Mouse (Mus musculus) heart, embryonic 10.5 days (tissue): Measurements from ENCODE around the gene Immp2l. TPM values are rescaled to one million over a fixed set of nuclear protein-coding genes. Genes with fewer than 3 reads are reported as not detected.
"Not testable (repeated sequence)": the region's sequence is repeated elsewhere in the genome, so short reads cannot be mapped to it uniquely, and the experiment has no call there.

Experiments
- DNase-seq: peaks from one replicate; pipeline ENCODE4 v3.0.0-alpha.2; 2017; ENCODE audit warnings: low spot score
- H3K27ac ChIP-seq: fragments of 300-500 bp; sonication (generic); 2 replicates; pipeline ENCODE4 v1.5.1; 2016; ENCODE audit warnings: mild to moderate bottlenecking
- H3K27me3 ChIP-seq: fragments of 300-500 bp; sonication (generic); 2 replicates; pipeline ENCODE4 v1.6.1; 2016; ENCODE audit warnings: mild to moderate bottlenecking; ENCODE audit not compliant: poor library complexity, insufficient read depth, severe bottlenecking
- H3K36me3 ChIP-seq: fragments of 300-500 bp; sonication (generic); 2 replicates; pipeline ENCODE4 v1.6.1; 2016; ENCODE audit warnings: mild to moderate bottlenecking, moderate library complexity
- H3K4me1 ChIP-seq: fragments of 300-500 bp; sonication (generic); 2 replicates; pipeline ENCODE4 v1.6.1; 2016; ENCODE audit warnings: mild to moderate bottlenecking
- H3K4me3 ChIP-seq: fragments of 300-500 bp; sonication (generic); 2 replicates; pipeline ENCODE4 v1.5.1; 2016; ENCODE audit warnings: mild to moderate bottlenecking, moderate library complexity
- H3K9me3 ChIP-seq: fragments of 300-500 bp; sonication (generic); 2 replicates; pipeline ENCODE4 v1.6.1; 2016; ENCODE audit warnings: mild to moderate bottlenecking, moderate library complexity
- WGBS: fragments of 180-500 bp; shearing (Covaris S2); methylation state at CpG from one replicate; pipeline ENCODE4 v1.1.7; 2016; 5-methylcytosine and 5-hydroxymethylcytosine counted together
- polyA plus RNA-seq: library from polyadenylated mRNA; unstranded; fragments of >200 nt; fragmentation: Nextera tagmentation; extraction: Ambion mirVana; gene quantifications from 2 replicates; pipeline ENCODE4 v1.2.1, GENCODE M21; 2016

Immp2l gene
- polyA plus RNA-seq, 1 experiment from 2014 or later = 11.7 TPM

DNA sequence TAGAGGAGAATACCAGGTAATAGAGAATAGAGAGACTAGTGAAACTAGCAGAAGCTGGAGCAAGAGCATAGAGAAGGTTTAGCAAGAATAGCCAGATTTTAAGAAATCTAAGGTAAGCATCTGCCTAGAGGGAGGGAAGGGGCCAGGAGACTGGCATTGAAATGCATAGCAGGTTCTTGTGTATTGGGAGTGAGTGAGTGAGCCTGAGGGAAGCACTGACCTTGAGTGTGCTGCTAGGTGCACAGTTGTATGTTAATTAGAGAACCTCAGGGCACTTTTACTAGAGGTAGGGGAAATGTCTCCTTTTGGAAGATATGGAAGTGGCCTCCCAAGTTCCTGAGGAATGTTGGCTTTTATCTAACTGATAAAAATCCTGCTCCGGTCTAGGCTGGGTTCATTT, 705.9 kb downstream of the Immp2l start:
- H3K4me3 ChIP-seq = no peak overlapping the region
- no peak for DNase-seq
- WGBS = 40% methylated on average over 1 of the region's 1 CpGs

DNA sequence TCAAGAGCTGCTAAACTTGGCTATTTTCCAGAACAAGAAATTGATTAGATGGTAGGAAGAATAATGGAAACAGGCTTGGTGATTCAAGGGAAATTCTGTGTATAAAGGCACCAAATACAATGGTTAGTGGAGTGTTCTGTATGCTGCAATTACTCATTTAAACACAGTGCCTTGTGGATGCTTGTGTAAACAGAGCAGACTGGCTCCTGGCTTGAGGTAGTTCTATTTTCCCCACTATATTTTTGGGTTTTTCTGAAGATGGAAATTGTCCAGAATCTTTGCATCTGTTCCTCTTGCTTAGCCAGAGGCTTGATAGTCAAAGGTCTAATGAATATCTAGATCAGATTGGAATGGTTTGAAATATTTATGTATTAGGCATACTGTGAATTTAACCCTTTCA, 709.3 kb downstream of the Immp2l start:
- Histone ChIP-seq H3K36me3 (no peaks in the 10 kb centered on the region), H3K4me3 (no peak overlapping the region), H3K27me3 (no peaks in the 10 kb centered on the region), H3K9me3 (no peaks in the 10 kb centered on the region), H3K27ac (no peak overlapping the region), H3K4me1 (no peaks in the 10 kb centered on the region)
- no peak for DNase-seq

More for the DNA sequence above, 705.9 kb downstream of the Immp2l start:
- Histone ChIP-seq H3K9me3 (no peaks in the 10 kb centered on the region), H3K36me3 (no peaks in the 10 kb centered on the region), H3K27ac (no peak overlapping the region), H3K27me3 (no peaks in the 10 kb centered on the region), H3K4me1 (no peaks in the 10 kb centered on the region)

DNA sequence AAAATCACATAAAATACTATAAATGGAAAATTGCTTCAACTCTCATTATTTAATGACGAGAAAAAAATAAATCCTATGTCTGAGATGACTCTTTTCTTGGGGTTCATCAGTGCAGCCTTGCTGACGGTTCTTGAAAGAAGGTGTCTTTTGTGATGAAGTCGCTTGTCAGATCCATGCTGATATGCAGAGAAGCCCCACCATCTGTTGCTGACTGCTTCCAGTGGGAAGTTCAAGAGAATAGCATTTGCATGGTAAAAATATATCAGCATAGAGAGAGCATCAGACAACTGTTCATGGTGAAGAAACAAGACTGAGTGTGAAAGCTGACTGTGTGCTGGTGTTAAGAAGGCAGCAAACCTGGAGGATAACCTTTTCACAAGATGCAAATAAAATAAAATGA, 719.0 kb downstream of the Immp2l start:
- H3K36me3 ChIP-seq = no peaks in the 10 kb centered on the region
- WGBS = 69% methylated on average over 3 of the region's 3 CpGs
- H3K4me3 ChIP-seq = no peak overlapping the region
- H3K27ac ChIP-seq = no peak overlapping the region
- no peaks in the 10 kb centered on the region for H3K9me3 ChIP-seq
- no peaks in the 10 kb centered on the region for H3K4me1 ChIP-seq
- no peak for DNase-seq
- H3K27me3 ChIP-seq = no peaks in the 10 kb centered on the region

DNA sequence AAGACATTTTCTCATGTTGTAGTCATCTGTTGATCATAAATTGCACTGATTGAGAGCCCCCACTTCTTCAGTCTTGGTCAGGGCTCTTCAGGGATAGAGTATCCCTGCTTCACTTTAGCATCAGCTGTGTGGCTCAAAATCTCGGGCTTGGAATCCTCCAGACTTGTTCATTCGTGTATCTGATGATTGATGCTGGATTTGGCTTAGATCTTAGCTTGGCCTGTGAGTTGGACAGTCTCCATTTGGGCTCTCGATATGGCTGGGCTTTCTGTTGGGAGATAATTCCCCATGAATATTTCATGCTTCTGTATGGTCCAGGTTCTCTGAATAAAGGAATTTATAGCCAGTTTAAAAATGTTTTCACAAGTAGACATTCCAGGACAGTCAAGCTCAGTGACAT, 739.5 kb downstream of the Immp2l start:
- Histone ChIP-seq H3K27me3 (no peaks in the 10 kb centered on the region), H3K4me3 (no peak overlapping the region), H3K9me3 (no peaks in the 10 kb centered on the region), H3K27ac (no peak overlapping the region), H3K36me3 (no peaks in the 10 kb centered on the region), H3K4me1 (no peaks in the 10 kb centered on the region)
- no peak for DNase-seq
- 71% methylated on average over 3 of the region's 3 CpGs for WGBS

DNA sequence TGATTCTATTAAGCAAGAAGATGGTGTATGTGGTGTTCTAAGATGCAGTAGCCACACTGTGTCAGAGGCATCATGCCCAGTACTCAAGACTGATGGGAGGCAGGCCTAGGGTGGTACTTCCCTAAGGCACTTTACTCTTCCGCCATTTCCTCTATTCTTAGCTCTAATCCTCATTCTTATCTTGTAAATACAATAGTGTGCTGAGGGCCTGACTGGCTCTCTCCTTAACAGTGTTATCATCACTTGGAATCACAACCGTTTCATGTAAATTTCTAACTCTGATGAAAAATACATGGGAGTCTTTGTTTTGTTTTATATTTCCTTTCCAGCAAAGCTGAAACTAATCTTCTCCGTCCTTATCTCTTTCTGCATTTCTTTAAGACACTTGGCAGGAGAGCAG, 750.1 kb downstream of the Immp2l start:
- H3K4me1 ChIP-seq = no peaks in the 10 kb centered on the region; the same call in 1 of the 2 replicates
- no peaks in the 10 kb centered on the region for H3K27me3 ChIP-seq
- DNase-seq = no peak
- no peak overlapping the region for H3K27ac ChIP-seq
- WGBS = 33% methylated on average over 3 of the region's 3 CpGs
- no peaks in the 10 kb centered on the region for H3K9me3 ChIP-seq
- no peaks in the 10 kb centered on the region for H3K36me3 ChIP-seq
- no peak overlapping the region for H3K4me3 ChIP-seq

DNA sequence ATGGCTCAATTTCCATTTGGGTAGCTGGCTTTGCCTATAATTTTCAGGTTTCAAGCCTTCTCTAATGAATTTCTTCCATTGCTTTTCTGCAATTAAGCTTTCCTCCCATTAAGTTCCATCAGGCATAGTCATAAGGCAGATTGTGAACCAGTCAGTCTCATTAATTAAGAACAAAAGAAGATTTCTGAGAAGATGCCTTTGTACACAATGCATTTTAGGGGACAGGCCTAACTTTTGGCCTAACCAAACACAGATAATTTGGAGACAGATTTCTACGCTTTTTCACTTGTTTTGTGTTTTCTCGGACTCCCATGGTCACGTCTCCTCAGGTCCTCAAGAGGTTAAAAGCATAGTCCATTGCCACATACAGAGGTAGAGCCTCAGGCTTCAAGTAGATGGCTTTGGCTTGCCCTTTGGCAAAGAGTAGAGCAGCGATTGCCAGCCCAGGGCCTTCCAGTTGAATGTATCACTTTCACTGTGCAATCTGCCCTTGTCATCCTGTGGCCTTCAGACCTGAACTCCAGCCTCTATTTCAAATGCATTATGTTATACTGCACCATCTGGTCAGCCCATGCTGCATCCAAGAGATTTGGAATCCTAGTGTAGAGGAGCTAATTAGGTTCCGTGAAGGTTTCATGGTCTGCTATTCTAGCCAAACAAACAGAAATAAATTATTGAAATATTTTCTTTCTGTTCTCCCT, 750.9 kb downstream of the Immp2l start:
- H3K36me3 ChIP-seq = no peaks in the 10 kb centered on the region
- H3K4me3 ChIP-seq = no peak overlapping the region
- 90% methylated on average over 5 of the region's 5 CpGs for WGBS
- no peak for DNase-seq
- no peaks in the 10 kb centered on the region for H3K27me3 ChIP-seq
- no peak overlapping the region for H3K27ac ChIP-seq
- H3K9me3 ChIP-seq = no peaks in the 10 kb centered on the region
- H3K4me1 ChIP-seq = no peaks in the 10 kb centered on the region; the same call in 1 of the 2 replicates

DNA sequence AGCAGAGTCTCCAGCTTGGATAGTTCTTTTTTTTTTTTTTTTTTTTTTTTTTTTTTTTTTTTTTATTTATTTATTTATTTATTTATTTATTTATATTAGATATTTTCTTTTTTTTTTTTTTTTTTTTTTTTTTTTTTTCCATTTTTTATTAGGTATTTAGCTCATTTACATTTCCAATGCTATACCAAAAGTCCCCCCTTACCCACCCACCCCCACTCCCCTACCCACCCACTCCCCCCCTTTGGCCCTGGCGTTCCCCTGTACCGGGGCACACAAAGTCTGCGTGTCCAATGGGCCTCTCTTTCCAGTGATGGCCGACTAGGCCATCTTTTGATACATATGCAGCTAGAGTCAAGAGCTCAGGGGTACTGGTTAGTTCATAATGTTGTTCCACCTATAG, 753.9 kb downstream of the Immp2l start:
- not testable (repeated sequence) for DNase-seq, H3K4me3 ChIP-seq, H3K4me1 ChIP-seq, H3K36me3 ChIP-seq, H3K9me3 ChIP-seq, H3K27ac ChIP-seq, H3K27me3 ChIP-seq
- no CpG with 5 or more reads among the region's 4 CpGs for WGBS

DNA sequence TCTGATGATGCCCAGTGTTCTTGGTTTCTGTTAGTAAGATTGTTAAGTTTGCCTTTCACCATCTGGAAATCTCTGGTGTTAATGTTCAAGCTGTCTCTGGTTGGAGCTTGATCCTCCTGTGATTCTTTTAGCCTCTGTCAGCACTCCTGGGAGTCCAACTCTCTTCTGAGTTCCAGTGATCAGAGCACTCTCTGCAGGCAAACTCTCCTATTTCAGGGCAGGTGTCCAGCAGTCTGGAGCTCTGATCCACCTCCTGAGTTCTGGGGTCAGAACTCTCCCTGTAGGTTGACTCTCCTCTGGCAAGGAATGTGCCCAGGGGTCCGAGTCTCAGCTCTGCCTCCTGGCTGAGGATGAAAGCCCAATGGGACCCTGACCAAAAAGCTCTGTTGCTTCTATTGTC, 769.8 kb downstream of the Immp2l start:
- 71% methylated on average over 1 of the region's 1 CpGs for WGBS
- H3K27ac ChIP-seq, DNase-seq, H3K36me3 ChIP-seq, H3K27me3 ChIP-seq, H3K9me3 ChIP-seq, H3K4me3 ChIP-seq, H3K4me1 ChIP-seq: not testable (repeated sequence)

DNA sequence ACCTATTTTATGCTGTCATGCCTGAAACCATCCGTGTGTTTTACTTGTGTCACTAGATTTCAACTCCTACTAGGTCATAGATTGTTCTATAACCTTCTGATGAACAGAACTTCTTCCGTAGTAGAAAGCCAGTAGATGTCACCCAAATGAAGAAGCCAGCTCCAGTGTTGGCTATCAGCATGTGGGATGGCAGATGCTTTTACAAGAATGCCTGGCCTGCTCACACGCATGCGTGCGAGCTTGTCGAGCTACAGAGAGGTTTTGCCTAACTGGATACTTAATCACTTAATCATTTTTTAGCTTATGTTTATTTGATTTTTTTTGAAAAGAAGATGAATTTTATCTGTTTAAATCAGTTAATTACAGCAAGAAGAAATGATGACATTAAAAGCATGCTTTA, 805.6 kb downstream of the Immp2l start:
- Histone ChIP-seq H3K27ac (no peak overlapping the region), H3K27me3 (no peaks in the 10 kb centered on the region), H3K4me3 (no peak overlapping the region), H3K9me3 (no peaks in the 10 kb centered on the region), H3K36me3 (no peaks in the 10 kb centered on the region), H3K4me1 (no peaks in the 10 kb centered on the region)
- DNase-seq = no peak
- 91% methylated on average over 6 of the region's 6 CpGs for WGBS

DNA sequence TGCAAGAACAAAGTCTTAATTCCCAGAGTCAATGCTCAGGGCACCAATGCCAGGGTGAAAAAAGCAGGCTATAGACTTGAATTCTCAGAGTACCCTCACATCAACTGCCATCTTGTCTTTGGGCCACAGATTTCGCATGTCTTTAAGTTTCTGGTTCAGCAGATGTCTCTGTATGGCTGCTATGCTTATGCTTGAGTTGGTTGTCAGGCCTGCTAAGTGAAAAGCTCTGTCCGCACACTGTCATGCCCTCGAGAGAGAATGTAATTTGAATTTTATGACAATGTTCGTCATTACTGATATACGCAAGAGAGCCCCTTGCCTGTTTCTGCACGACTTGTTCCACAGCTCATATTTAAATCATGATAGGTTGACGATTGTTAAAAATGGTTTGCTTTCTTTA, 807.8 kb downstream of the Immp2l start:
- no peaks in the 10 kb centered on the region for H3K27me3 ChIP-seq
- no peaks in the 10 kb centered on the region for H3K36me3 ChIP-seq
- DNase-seq = no peak
- no peaks in the 10 kb centered on the region for H3K4me1 ChIP-seq
- H3K4me3 ChIP-seq = no peak overlapping the region
- H3K27ac ChIP-seq = no peak overlapping the region
- H3K9me3 ChIP-seq = no peaks in the 10 kb centered on the region
- 85% methylated on average over 7 of the region's 7 CpGs for WGBS

DNA sequence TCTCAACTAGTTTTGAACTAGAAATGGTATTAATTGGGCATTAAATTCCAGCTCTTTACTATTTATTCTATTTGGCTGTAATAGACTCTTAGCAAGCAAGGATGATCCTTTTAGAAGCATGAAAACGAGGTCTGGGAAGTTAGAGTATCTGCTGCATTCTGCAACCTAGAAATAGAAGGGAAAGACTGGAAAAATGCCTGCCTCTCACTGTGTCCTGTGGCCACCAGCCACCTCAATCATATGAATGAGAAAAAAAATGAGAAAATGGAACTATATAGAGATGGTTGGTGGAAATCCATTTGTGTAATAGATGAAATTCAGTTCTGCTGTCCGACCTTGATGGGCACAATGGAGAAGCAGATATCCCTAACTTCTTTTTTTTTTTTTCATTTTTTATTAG, 810.8 kb downstream of the Immp2l start:
- H3K4me1 ChIP-seq = no peaks in the 10 kb centered on the region
- no peak overlapping the region for H3K27ac ChIP-seq
- DNase-seq = no peak
- H3K9me3 ChIP-seq = no peaks in the 10 kb centered on the region
- WGBS = 82% methylated on average over 2 of the region's 2 CpGs
- no peak overlapping the region for H3K4me3 ChIP-seq
- no peaks in the 10 kb centered on the region for H3K36me3 ChIP-seq
- no peaks in the 10 kb centered on the region for H3K27me3 ChIP-seq

DNA sequence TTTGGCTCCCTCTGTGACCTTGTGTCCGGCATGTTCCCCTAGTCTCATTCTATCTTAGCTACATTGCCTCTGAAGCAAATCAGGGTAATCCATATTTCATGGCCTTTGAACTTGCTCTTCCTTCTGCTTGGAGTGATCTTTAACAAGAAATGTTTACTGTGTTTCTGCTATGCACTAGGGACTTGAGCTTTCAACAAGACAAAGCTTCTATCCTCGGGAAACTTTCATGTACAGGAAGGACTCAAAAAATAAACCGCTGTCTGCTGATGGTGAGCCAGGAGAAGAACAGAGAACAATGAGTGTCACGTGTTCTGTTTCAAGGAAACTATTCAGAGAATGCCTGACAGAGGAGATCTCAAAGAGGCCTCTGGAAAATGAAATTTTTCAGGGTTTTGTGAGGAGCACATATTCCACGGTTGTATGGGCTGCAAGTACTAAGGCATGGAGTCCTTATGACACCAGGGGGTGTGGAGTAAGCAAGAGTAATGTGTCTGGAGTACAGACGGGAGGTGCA, 814.5 kb downstream of the Immp2l start:
- no peaks in the 10 kb centered on the region for H3K4me1 ChIP-seq
- H3K36me3 ChIP-seq = no peaks in the 10 kb centered on the region
- no peaks in the 10 kb centered on the region for H3K9me3 ChIP-seq
- DNase-seq = no peak
- no peaks in the 10 kb centered on the region for H3K27me3 ChIP-seq
- no peak overlapping the region for H3K4me3 ChIP-seq
- no peak overlapping the region for H3K27ac ChIP-seq
- WGBS = 60% methylated on average over 6 of the region's 6 CpGs

DNA sequence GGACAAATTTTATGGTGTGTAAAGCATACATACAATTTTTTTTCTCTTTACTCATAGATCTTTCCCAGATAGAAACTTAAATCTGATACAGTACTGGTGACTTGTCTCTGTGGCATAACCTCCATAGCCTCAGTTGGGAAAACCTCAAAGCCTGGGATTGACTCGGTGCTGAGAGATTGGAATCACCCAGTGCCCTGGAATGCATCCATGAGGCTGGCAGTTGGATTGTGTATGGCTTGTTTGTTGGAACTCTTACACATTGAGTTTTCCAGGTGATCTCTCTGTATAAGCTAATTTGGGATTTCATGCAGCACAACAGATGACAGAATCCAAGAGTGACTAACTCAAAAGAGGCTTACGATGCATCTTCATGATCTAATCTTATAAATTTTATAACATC, 815.4 kb downstream of the Immp2l start:
- H3K36me3 ChIP-seq = no peaks in the 10 kb centered on the region
- no peaks in the 10 kb centered on the region for H3K4me1 ChIP-seq
- WGBS = 88% methylated on average over 2 of the region's 2 CpGs
- H3K27me3 ChIP-seq = no peaks in the 10 kb centered on the region
- no peak overlapping the region for H3K27ac ChIP-seq
- no peaks in the 10 kb centered on the region for H3K9me3 ChIP-seq
- H3K4me3 ChIP-seq = no peak overlapping the region
- DNase-seq = no peak

DNA sequence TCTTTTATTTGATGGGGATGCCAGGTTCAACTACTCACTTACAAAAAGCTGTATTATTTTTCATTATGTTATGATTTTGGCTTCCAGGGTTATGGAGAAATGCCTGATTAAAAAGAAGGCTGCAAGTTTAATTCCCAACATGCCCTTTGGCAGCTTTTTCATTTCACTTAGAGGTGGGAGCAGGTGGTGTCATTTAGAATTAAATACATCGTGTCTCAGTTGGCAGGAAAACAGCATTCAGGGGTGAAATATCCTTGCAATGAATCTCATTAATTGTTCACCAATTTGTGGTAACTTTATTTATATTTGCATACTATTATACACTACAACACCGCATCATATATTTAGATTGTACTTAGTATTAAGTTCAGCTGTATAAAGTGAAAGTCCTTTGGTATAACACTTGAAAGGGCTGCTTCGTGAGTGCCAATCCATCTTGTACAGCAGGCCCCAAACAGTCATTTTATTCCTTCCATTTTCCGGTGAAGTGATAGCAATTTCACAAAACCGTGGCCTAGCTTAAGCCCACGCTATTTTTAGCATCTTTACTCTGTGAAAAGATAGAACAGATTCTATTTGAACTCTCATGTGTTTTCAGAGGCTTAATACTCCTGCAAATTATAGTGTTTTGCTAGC, 818.9 kb downstream of the Immp2l start:
- 67% methylated on average over 6 of the region's 6 CpGs for WGBS
- Histone ChIP-seq H3K9me3 (no peaks in the 10 kb centered on the region), H3K4me1 (no peaks in the 10 kb centered on the region), H3K36me3 (no peaks in the 10 kb centered on the region), H3K27ac (no peak overlapping the region), H3K4me3 (no peak overlapping the region), H3K27me3 (no peaks in the 10 kb centered on the region)
- no peak for DNase-seq
